Mouse (Mus musculus): ENCODE measurements around the gene Col6a6.
A peak's percentile ranks its signal among the peaks of the same experiment; 100 is the strongest.
"Not testable (repeated sequence)": the region's sequence is repeated elsewhere in the genome, so short reads cannot be mapped to it uniquely, and the experiment has no call there.

Col6a6 gene

DNA sequence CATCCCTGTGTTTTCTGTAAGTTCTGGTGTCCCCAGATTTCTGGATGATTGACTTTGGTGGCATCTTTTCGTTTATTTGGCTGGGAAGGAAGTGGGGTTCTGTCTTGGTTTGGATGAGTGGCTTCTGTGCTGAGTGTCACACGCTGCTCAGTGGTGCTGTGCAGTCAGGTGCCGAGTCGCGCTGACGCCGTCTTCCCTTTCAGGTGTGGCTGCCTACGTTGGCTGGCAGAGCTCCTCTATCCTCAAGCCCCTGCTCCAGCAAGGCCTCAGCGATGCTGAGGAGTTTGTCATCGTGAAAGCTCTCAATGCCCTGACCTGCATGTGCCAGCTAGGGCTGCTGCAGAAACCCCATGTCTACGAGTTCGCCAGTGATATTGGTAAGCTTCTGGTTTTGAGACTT lies 169.7 kb downstream of the Col6a6 start:
- DNase-seq: no peak

GRCm38 (mm10) chr9:105656189-105656588 lies 171.8 kb downstream of the Col6a6 start:
- DNase-seq: no peak

GRCm38 (mm10) chr9:105642460-105643371 lies 185.2 kb downstream of the Col6a6 start, which contains the start of gene Pik3r4:
Gene Pik3r4 (plus strand): TSS chr9:105642978.
- DNase-seq: peak; percentile 71 to 82

DNA sequence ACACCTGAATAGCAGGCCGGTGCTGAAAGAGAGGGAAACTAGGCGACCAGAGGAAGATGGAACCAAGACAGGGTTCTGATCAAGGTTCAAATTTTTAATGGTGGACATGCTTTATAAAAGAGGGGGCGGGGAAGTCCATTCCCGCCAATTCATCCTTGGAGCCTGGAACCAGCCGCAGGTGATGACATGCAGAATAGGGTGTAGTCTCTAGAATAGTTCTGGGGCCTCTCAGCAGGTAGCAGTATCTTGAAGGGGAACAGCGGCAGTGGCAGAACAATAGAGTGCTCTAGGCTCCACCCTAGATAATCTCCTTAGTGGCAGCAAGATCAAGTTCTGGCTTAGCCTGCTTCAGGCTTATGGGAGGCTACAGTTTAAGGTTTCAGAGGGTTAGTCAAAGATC lies 186.6 kb downstream of the Col6a6 start:
- DNase-seq: not testable (repeated sequence)
